Mouse (Mus musculus) C2C12 (cell line): ENCODE results near the gene Adig. TPM values are rescaled to one million over a fixed set of nuclear protein-coding genes. Genes with fewer than 3 reads are reported as not detected.

Experiments
- H3K27me3 ChIP-seq: one replicate; pipeline ENCODE4 v1.6.1; 2011; ENCODE audit not compliant: control insufficient read depth, insufficient read depth, insufficient read length
- H3K36me3 ChIP-seq: one replicate; pipeline ENCODE4 v1.6.1; 2011; ENCODE audit not compliant: control insufficient read depth, insufficient read depth
- H3K4me3 ChIP-seq: one replicate; pipeline ENCODE4 v1.5.1; 2011; ENCODE audit warnings: mild to moderate bottlenecking, control low read depth; ENCODE audit not compliant: poor library complexity, insufficient read depth, severe bottlenecking
- H3K79me2 ChIP-seq: one replicate; pipeline ENCODE4 v1.6.1; 2011; ENCODE audit not compliant: control insufficient read depth, insufficient read depth
- H3K79me3 ChIP-seq: one replicate; pipeline ENCODE4 v1.6.1; 2011; ENCODE audit warnings: low read depth, control low read depth
- H3ac ChIP-seq: one replicate; pipeline ENCODE3; 2011; ENCODE audit warnings: low read depth; ENCODE audit not compliant: control insufficient read depth, insufficient read length
- CEBPB ChIP-seq: IDR thresholded peaks from one replicate; pipeline ENCODE4 v1.6.1; 2011; ENCODE audit warnings: low read depth, mild to moderate bottlenecking, control low read depth, moderate library complexity
- CTCF ChIP-seq: IDR thresholded peaks from one replicate; pipeline ENCODE4 v1.5.1; 2011; ENCODE audit not compliant: control insufficient read depth, insufficient read depth, insufficient read length
- FOSL1 ChIP-seq: IDR thresholded peaks from one replicate; pipeline ENCODE4 v1.8.0; 2011; ENCODE audit warnings: mild to moderate bottlenecking, low read length; ENCODE audit not compliant: poor library complexity, insufficient read depth, severe bottlenecking
- MAX ChIP-seq: IDR thresholded peaks from one replicate; pipeline ENCODE4 v1.6.1; 2011; ENCODE audit warnings: mild to moderate bottlenecking, control low read depth
- MYOD1 ChIP-seq: IDR thresholded peaks from one replicate; pipeline ENCODE4 v1.6.1; 2011; ENCODE audit warnings: low read depth; ENCODE audit not compliant: control insufficient read depth, insufficient read length
- MYOG ChIP-seq: IDR thresholded peaks from one replicate; pipeline ENCODE4 v1.6.1; 2011; ENCODE audit not compliant: control insufficient read depth, insufficient read length; ENCODE audit errors: extremely low read depth
- USF1 ChIP-seq: IDR thresholded peaks from one replicate; pipeline ENCODE4 v1.6.1; 2011; ENCODE audit warnings: low read depth, mild to moderate bottlenecking, control low read depth, moderate library complexity
- polyA plus RNA-seq: library from polyadenylated mRNA; unstranded; fragments of >200 nt; fragmentation: generic; extraction: Trizol; gene quantifications from one replicate; pipeline ENCODE4 v1.2.1, GENCODE M21; 2012; ENCODE audit warnings: missing spikeins

The Adig gene
- polyA plus RNA-seq, 1 experiment: 0.06 TPM

DNA sequence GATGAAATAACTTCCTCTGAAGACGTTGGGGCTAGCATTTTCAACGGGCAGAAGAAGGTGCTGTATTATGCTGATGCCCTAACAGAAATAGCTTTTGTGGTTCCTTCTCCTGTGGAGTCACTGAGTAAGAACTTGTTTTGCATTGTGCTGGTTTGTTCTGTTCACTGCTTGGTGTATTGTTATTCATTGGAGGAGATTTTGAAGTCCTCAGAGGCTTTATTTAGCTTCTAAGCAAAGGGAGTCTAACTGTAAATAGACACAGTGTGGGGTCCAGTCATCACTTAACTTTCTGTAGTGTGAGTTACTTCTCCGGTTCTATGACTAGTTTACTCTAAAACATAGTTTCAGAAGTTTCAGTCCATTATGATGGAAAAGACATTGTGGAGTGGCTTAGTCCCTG, 24.8 kb upstream of the Adig start:
- H3K4me3 ChIP-seq: no peak overlapping the region
- no peak overlapping the region for H3ac ChIP-seq
- H3K36me3 ChIP-seq: peaks cover 84% of the 10 kb centered on the region
- no peaks in the 10 kb centered on the region for H3K79me2 ChIP-seq
- H3K79me3 ChIP-seq: no peaks in the 10 kb centered on the region
- no peak for TF ChIP-seq MAX
- TF ChIP-seq MYOG: no peak
- TF ChIP-seq MYOD1: no peak
- no peak for TF ChIP-seq FOSL1
- no peak for TF ChIP-seq CEBPB
- TF ChIP-seq USF1: no peak
- no peak for TF ChIP-seq CTCF
- no peaks in the 10 kb centered on the region for H3K27me3 ChIP-seq

DNA sequence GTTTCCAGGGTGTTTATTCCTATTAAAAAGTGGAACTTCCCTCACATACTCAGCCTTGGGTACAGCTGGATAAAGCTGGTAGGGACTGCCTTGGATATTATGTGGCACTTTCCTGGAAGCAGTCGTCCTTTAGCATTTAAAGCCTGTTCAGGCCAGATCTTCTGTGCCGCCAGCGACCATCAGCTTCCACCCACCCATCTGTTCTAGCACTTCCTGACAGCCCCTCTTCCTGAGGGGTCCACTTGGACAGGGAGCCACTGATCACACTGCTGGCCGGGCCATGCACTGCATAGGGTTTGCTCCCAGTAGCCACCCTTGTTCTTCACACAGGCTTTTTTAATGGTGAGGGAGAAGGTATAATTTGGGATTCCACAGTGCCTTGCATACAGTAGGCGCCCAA, 4.0 kb upstream of the Adig start:
- no peak overlapping the region for H3K4me3 ChIP-seq
- H3K79me2 ChIP-seq: no peaks in the 10 kb centered on the region
- H3ac ChIP-seq: no peak overlapping the region
- H3K36me3 ChIP-seq: peaks cover 48% of the 10 kb centered on the region
- no peaks in the 10 kb centered on the region for H3K79me3 ChIP-seq
- no peak for TF ChIP-seq MYOD1
- TF ChIP-seq MAX: no peak
- TF ChIP-seq MYOG: no peak
- no peak for TF ChIP-seq CTCF
- no peak for TF ChIP-seq FOSL1
- no peaks in the 10 kb centered on the region for H3K27me3 ChIP-seq

DNA sequence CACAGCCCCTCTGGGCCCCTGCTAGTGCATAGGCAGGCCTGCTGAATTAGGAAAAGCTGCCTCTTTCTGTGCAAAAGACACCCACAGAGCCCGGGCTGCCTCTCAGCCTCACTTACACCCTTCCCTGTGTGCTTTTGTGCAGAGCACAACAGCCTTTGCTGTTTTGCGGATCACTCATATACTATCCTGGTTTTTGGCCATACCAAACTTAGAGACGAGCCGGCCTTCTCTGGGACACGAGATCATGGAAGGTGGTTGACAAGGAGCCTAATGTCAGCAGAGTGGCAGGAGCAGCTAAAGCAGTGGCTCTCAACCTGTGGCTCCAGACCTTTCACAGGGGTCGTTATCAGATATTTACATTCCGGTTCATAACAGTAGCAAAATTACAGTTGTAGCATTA, 814 bp downstream of the Adig start:
- TF ChIP-seq MYOG: no peak
- no peak for TF ChIP-seq CEBPB
- Histone ChIP-seq H3K79me2 (no peaks in the 10 kb centered on the region), H3K4me3 (no peak overlapping the region)

DNA sequence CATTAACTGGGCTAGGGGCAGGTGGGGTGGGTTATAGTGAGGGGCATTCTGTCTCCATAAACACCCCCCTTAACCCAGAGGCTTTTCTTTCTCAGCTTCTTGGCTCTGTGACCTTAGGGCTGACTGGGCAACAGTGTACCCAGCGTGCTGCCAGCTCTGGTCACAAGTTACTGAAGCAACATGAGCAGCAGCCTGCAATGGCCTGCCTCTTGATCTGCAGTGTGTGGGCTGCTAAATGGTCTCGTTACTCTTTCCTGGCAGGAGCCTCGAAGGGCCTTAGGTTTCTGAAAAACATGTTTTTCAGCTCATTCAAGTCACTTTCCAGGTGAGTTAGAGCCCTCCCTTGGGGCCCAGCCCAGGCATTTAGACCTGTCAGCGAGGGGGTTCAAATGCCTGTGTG, 1.3 kb downstream of the Adig start:
- Histone ChIP-seq H3K79me3 (no peaks in the 10 kb centered on the region), H3K36me3 (peaks cover 8% of the 10 kb centered on the region), H3K4me3 (no peak overlapping the region), H3ac (no peak overlapping the region), H3K27me3 (no peaks in the 10 kb centered on the region), H3K79me2 (no peaks in the 10 kb centered on the region)
- TF ChIP-seq MYOD1: no peak
- TF ChIP-seq FOSL1: no peak
- no peak for TF ChIP-seq MYOG

More for the DNA sequence above, 814 bp downstream of the Adig start:
- peaks cover 8% of the 10 kb centered on the region for H3K36me3 ChIP-seq
- H3K27me3 ChIP-seq: no peaks in the 10 kb centered on the region
- no peak overlapping the region for H3ac ChIP-seq
- H3K79me3 ChIP-seq: no peaks in the 10 kb centered on the region

DNA sequence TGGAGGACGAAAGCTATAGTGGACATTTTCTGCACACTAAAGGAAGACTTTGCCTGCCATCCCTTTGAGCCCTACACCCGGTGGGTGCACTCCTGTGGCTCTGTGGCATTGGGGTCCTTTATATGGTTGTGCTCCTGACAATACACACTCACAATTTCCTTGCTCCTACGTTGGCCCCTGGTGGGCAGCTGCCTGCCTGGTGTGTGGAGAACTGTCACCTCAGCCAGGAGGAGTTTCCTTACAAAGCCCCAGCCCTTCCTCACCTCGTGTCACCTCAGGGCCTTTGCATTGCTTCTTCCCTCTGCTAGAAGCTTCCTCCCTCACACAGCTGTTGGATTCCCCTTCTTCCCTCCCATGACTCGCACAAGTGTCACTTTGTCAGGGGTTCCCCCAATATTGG, 4.1 kb downstream of the Adig start:
- TF ChIP-seq USF1 (no peak), FOSL1 (no peak), MYOG (no peak), MYOD1 (no peak), CEBPB (no peak), CTCF (no peak), MAX (no peak)
- Histone ChIP-seq H3K4me3 (no peak overlapping the region), H3K27me3 (no peaks in the 10 kb centered on the region), H3K36me3 (no peaks in the 10 kb centered on the region), H3K79me2 (no peaks in the 10 kb centered on the region), H3ac (no peak overlapping the region), H3K79me3 (no peaks in the 10 kb centered on the region)

DNA sequence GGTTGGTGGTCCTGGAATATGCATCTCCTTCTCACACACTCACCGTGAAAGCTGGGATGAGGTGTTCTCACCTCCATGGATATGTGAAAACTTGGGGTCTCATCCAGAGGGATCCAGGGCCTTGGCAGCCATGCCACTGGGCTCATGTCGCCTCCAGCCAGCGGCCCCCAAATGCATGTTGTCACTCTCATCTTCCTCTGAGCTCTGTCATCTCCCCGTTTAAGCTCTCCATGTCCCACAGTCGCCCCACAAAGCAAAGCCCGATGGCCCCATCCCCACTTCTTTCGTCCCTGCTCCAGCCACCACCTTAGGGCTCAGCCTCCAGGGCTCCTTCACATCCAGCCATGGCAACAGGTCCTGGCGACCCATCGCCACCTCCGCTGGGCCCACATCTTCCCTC, 4.6 kb downstream of the Adig start:
- TF ChIP-seq USF1 (no peak), MYOD1 (no peak), FOSL1 (no peak), MYOG (no peak), CTCF (no peak), MAX (no peak), CEBPB (no peak)
- no peak overlapping the region for H3K4me3 ChIP-seq
- H3K36me3 ChIP-seq: no peaks in the 10 kb centered on the region
- no peaks in the 10 kb centered on the region for H3K79me3 ChIP-seq
- H3K79me2 ChIP-seq: no peaks in the 10 kb centered on the region
- H3ac ChIP-seq: no peak overlapping the region
- no peaks in the 10 kb centered on the region for H3K27me3 ChIP-seq
